Comparison of ENCODE assay signal across 8 mouse cellular contexts in the genomic region with DNA sequence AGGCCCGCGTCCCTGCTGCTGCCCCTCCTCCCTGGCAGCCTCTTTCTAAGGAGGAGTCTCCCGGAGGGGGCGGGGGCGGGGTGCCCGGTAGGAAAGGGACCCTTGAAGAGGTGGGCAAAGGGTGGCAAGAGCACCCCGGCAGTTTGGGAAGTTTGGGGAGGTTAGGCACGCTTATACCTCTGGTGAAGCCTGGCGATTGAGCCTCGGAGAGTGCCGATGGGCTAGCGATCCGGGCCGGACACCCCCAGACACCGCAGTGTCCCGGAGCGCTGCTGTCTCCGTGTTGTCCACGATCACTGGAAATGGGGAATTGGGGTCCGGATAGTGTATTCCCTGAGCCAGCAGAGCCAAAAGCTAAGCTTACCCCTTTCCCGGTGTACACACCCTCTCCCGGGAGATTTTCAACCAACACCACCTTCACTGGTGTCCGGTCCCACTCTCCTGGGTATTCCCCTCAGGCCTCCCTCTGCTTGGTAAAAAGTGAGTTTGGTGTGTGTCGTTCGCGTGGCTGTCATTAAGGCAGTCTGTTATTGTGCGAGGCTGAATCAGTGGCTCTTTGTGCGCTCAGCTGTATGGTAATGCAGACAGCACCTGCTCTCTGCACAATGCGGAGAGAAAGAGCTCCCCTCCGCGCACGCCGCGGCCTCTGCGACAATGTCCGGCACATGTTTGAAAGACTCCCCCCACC. TPM values are rescaled to one million over a fixed set of nuclear protein-coding genes. Genes with fewer than 3 reads are reported as not detected.
DNase-seq lines count a peak whose midpoint lies in the region; ATAC-seq lines count a peak whose summit lies in the region.

A gene (minus strand): TSS at position 379 of the 688 bp plus-strand sequence.

- H3K36me3 ChIP-seq in embryonic facial prominence, embryonic 15.5 days, result no peaks in the 10 kb centered on the region
- H3K36me3 ChIP-seq in hindbrain, embryonic 14.5 days (replicated peaks; ENCODE audit: control insufficient read depth, insufficient read depth), result peaks cover 15% of the 10 kb centered on the region
- H3K36me3 ChIP-seq in midbrain, embryonic 10.5 days, result peaks cover 32% of the 10 kb centered on the region

- peak within 1 kb of the TSS; percentile 100 for H3K4me2 ChIP-seq in embryonic facial prominence, embryonic 15.5 days (replicated peaks)
- peak within 1 kb of the TSS; percentile 82 for H3K4me2 ChIP-seq in hindbrain, embryonic 14.5 days (replicated peaks)

- H3K27ac ChIP-seq in embryonic facial prominence, embryonic 15.5 days (replicated peaks), result peak within 1 kb of the TSS; percentile 12; the same call in 1 of the 2 replicates
- peak within 1 kb of the TSS; percentile 93 for H3K27ac ChIP-seq in hindbrain, embryonic 14.5 days
- peak within 1 kb of the TSS; percentile 97 for H3K27ac ChIP-seq in midbrain, embryonic 10.5 days (replicated peaks)

- H3K4me1 ChIP-seq in embryonic facial prominence, embryonic 15.5 days, result peaks cover 60% of the 10 kb centered on the region
- H3K4me1 ChIP-seq in hindbrain, embryonic 14.5 days (replicated peaks; ENCODE audit: control insufficient read depth, insufficient read depth, low read length), result peaks cover 54% of the 10 kb centered on the region
- H3K4me1 ChIP-seq in midbrain, embryonic 10.5 days, result peaks cover 98% of the 10 kb centered on the region

- 1% methylated on average over 36 of the region's 36 CpGs for WGBS in embryonic facial prominence, embryonic 15.5 days
- WGBS in hindbrain, embryonic 14.5 days, result under 1% methylated on average over 35 of the region's 36 CpGs
- under 1% methylated on average over 36 of the region's 36 CpGs for WGBS in midbrain, embryonic 10.5 days

- no peak; the same call in 1 of the 2 replicates for ATAC-seq in embryonic facial prominence, embryonic 15.5 days (ENCODE audit: insufficient number of reproducible peaks, low FRiP score, low TSS enrichment, low read depth)
- ATAC-seq in hindbrain, embryonic 14.5 days (ENCODE audit: low FRiP score), result peak; percentile 29

- peak within 1 kb of the TSS; percentile 48 for H3K9ac ChIP-seq in embryonic facial prominence, embryonic 15.5 days
- H3K9ac ChIP-seq in hindbrain, embryonic 14.5 days, result peak within 1 kb of the TSS; percentile 90

- peak within 1 kb of the TSS; percentile 54 for H3K4me3 ChIP-seq in embryonic facial prominence, embryonic 15.5 days (replicated peaks)
- H3K4me3 ChIP-seq in hindbrain, embryonic 14.5 days (replicated peaks; ENCODE audit: low read length), result peak within 1 kb of the TSS; percentile 67
- H3K4me3 ChIP-seq in midbrain, embryonic 10.5 days, result peak within 1 kb of the TSS; percentile 88

- H3K27me3 ChIP-seq in embryonic facial prominence, embryonic 15.5 days, result peaks cover 82% of the 10 kb centered on the region
- H3K27me3 ChIP-seq in hindbrain, embryonic 14.5 days (ENCODE audit: control insufficient read depth, insufficient read depth, low read length), result no peaks in the 10 kb centered on the region
- H3K27me3 ChIP-seq in midbrain, embryonic 10.5 days (ENCODE audit: low read depth, poor library complexity, severe bottlenecking), result peaks cover 88% of the 10 kb centered on the region

- no peaks in the 10 kb centered on the region for H3K9me3 ChIP-seq in embryonic facial prominence, embryonic 15.5 days (replicated peaks)
- no peaks in the 10 kb centered on the region for H3K9me3 ChIP-seq in hindbrain, embryonic 14.5 days (ENCODE audit: control insufficient read depth, low read length)
- no peaks in the 10 kb centered on the region for H3K9me3 ChIP-seq in midbrain, embryonic 10.5 days (replicated peaks)

- peak; percentile 57 to 63 for DNase-seq in cerebellum, postnatal 14 days
- no peak for DNase-seq in cerebellum, adult 11-12 months
- DNase-seq in ovary, postnatal 14 days (ENCODE audit: low spot score), result peak; percentile 27
- no peak for DNase-seq in ovary, adult 18-20 months (ENCODE audit: low spot score)
- DNase-seq in hindbrain, embryonic 14.5 days (ENCODE audit: low spot score), result peak; percentile 74
- peak; percentile 80 for DNase-seq in midbrain, embryonic 10.5 days (ENCODE audit: low spot score)
- DNase-seq in urinary bladder, postnatal 36 days (ENCODE audit: low spot score in 2 of 2), result no peak

RNA-seq across cellular contexts. Expression of the gene that starts here (rescaled TPM):
- 10.3 and 11.4 TPM in 2 replicates for polyA plus RNA-seq in embryonic facial prominence, embryonic 15.5 days (2015; fragmentation: Nextera tagmentation; extraction: Ambion mirVana)
- 12.5 and 15.1 TPM in 2 replicates for polyA plus RNA-seq in hindbrain, embryonic 14.5 days (2014; fragmentation: Nextera tagmentation; extraction: Ambion mirVana)
- polyA plus RNA-seq in midbrain, embryonic 10.5 days (2016; fragmentation: Nextera tagmentation; extraction: Ambion mirVana), result 68.1 and 80.9 TPM in 2 replicates

Comparison
In these comparisons a context has a peak if more than half of its experiments do, and no peak if none do; other contexts are left out.
1. DNase-seq: peak in cerebellum, postnatal 14 days (2 of 2), ovary, postnatal 14 days (single experiment), hindbrain, embryonic 14.5 days (single experiment) and midbrain, embryonic 10.5 days (single experiment); none in cerebellum, adult 11-12 months (single experiment), ovary, adult 18-20 months (single experiment) and urinary bladder, postnatal 36 days (0 of 2).
2. H3K27ac ChIP-seq: peak in every context shown above with its lines; median percentile 97 in midbrain, embryonic 10.5 days; 93 in hindbrain, embryonic 14.5 days; 12 in embryonic facial prominence, embryonic 15.5 days.
3. Peak in every context shown above with its lines, with median percentiles within 50 percentile points of each other: H3K4me3 ChIP-seq.